Mouse (Mus musculus) liver, postnatal 0 days (tissue): ENCODE data around the gene Pgap3.

Experiments
- CTCF ChIP-seq: sonication (generic); IDR thresholded peaks from 2 replicates; pipeline ENCODE4 v1.5.1; 2016; ENCODE audit warnings: antibody characterized with exemption, low read depth
- EP300 ChIP-seq: IDR thresholded peaks from 2 replicates; pipeline ENCODE4 v1.6.1; 2016; ENCODE audit warnings: antibody characterized with exemption, low read depth, mild to moderate bottlenecking

DNA sequence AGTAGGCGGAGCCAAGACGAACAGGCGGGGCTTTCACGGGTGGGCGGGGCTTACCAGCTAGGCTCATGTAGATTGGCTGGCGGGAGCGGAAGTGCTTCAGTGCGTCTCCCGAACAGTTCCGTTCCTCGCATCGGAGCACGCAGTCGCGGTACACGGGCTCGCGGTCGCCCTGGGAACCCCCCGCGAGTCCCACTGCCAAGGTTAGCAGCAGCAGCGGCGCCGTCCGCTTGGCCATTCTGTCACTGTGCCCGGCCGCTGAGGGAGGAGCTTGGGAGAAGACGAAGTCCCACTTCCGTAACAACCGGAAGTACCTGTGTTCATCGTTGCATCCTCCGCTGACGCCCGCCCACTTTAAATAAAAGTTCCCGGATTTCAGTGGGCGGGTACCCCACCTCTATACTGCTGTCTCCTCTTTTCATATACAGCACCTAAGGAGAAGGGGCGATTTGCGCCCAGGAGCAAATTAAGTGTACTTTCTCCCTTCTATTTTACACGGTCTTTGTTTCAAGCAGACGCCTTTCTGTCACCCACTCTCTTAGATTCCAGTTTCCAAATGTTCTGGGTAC, at the start of gene Pgap3:
- no peak for TF ChIP-seq CTCF
- TF ChIP-seq EP300 = no peak
